Mouse (Mus musculus) gastrocnemius, adult 2 months (tissue): ENCODE measurements around the gene Trpc3. TPM values are rescaled to one million over a fixed set of nuclear protein-coding genes. Genes with fewer than 3 reads are reported as not detected.
"Not testable (repeated sequence)": the region's sequence is repeated elsewhere in the genome, so short reads cannot be mapped to it uniquely, and the experiment has no call there.

Experiments
- DNase-seq: peaks from one replicate; pipeline ENCODE4 v3.0.0; 2022
- H3K27ac ChIP-seq: fragments of 200-600 bp; 2 replicates; pipeline ENCODE4 v1.8.1; 2022; ENCODE audit warnings: mild to moderate bottlenecking
- H3K4me3 ChIP-seq: fragments of 200-600 bp; 2 replicates; pipeline ENCODE4 v1.8.1; 2022; ENCODE audit warnings: mild to moderate bottlenecking, moderate library complexity
- CTCF ChIP-seq: fragments of 200-600 bp; IDR thresholded peaks from 2 replicates; pipeline ENCODE4 v1.8.1; 2022; ENCODE audit warnings: antibody characterized with exemption, mild to moderate bottlenecking, moderate library complexity
- intact Hi-C: fragments of 180-260 bp; cut with DNase I; formaldehyde crosslinking; loops from one replicate; pipeline ENCODE4 v1.15.1; 2025
- total RNA-seq, 2 experiments: library from RNA; stranded (reverse); gene quantifications; 2 replicates each; pipeline ENCODE4 v1.2.3; 2021

The Trpc3 gene
- total RNA-seq, 2 experiments from 2014 or later = 3.4 to 4.0 TPM

DNA sequence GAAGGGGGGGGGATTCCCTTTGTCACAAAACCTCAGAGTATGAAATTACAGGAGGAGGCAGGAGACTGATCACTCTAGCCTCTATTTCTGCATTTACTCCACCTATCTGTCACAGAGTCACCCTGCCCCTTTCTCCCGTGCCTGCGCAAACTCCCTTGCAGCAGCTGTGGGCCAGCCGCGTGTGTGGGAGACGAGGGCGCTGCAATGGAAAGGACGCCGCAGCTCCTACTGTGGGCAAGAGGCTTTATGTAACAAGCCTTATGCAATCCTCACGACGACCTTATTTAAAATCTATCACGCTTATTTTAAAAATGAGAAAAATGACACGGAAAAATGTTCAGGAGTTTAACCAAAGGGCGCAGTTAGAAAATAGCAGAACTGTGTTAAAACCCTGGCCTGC lies 47.2 kb downstream of the Trpc3 start:
- H3K4me3 ChIP-seq = no peak overlapping the region
- intact Hi-C loops = no loop called here
- no peak for TF ChIP-seq CTCF
- DNase-seq = no peak
- H3K27ac ChIP-seq = no peak overlapping the region

DNA sequence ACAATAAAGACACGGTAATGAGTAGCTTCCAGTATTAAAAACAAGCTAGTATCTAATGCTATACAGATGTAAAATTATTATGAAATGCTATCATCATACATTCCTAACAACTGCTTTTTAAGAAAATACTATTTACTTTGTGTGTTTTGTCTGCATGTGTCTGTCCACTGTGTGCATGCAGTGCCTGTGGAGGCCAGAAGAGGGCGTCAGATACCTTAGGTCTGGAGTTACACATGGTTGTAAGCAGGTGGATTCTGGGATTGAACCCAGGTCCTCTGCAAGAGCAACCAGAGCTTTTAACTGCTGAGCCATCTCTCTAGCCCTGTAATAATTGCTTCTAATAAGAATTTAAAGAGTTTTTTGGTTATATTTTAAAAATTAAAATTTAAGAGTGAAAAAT lies 49.2 kb downstream of the Trpc3 start:
- intact Hi-C loops = no loop called here
- H3K27ac ChIP-seq = no peak overlapping the region
- DNase-seq = no peak
- no peak overlapping the region for H3K4me3 ChIP-seq
- TF ChIP-seq CTCF = peak; percentile 31

GRCm38 (mm10) chr3:36635449-36635848 lies 54.5 kb downstream of the Trpc3 start:
- TF ChIP-seq CTCF = peak; percentile 61
- DNase-seq = no peak
- no peak overlapping the region for H3K27ac ChIP-seq
- intact Hi-C loops = no loop called here
- no peak overlapping the region for H3K4me3 ChIP-seq

DNA sequence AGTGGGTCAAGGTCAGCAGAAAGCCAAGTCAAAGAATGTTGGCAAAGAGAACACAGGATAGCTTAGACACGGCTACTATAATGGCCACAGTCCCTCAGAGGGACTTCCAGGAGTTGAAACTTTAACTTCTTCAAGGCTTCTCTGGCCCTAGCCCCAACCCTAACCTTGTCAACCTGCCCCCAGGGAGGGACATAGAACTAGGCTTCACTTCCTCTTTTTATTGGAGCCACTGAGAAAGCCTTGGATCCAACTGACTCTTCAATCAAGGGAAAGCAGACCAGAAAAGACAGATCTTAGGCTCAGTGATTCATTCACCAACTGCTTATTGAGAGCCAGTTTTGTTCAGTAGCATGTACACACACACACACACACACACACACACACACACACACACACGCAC lies 63.2 kb downstream of the Trpc3 start:
- TF ChIP-seq CTCF = no peak
- Histone ChIP-seq H3K4me3 (no peak overlapping the region), H3K27ac (no peak overlapping the region)
- DNase-seq = no peak
- intact Hi-C loops = no loop called here

DNA sequence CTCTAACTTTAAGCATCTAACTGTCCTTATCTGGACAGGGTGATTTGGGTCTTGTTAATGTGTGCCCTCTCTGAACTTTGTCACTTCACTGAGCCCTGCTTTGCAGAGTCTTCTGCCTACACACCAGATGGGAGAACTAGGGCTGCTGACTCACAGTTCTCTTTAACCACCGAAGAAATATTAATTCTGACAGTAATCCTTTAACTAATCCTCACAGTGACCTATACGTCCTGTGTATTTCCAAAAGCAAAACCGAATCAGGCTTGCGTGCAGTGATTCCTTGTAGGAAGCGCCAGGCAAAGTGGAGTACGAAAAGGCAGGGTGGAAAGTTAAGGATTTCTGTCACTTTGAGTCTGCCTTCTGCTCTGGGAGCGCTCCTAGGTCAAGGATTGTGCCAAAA lies 71.8 kb downstream of the Trpc3 start:
- no peak overlapping the region for H3K4me3 ChIP-seq
- no peak overlapping the region for H3K27ac ChIP-seq
- no peak for TF ChIP-seq CTCF
- no peak for DNase-seq
- intact Hi-C loops = no loop called here

- TF ChIP-seq CTCF = no peak
- no peak for DNase-seq
- no peak overlapping the region for H3K27ac ChIP-seq
- intact Hi-C loops = loop anchor here (5.0 kb wide), 1 partner anchor 42 kb away; the partner anchor contains the start of gene Ccna2
- H3K4me3 ChIP-seq = peak overlapping the region; percentile 77
These were observed 76.1 kb downstream of the Trpc3 start for GRCm38 (mm10) chr3:36613908-36614255.

DNA sequence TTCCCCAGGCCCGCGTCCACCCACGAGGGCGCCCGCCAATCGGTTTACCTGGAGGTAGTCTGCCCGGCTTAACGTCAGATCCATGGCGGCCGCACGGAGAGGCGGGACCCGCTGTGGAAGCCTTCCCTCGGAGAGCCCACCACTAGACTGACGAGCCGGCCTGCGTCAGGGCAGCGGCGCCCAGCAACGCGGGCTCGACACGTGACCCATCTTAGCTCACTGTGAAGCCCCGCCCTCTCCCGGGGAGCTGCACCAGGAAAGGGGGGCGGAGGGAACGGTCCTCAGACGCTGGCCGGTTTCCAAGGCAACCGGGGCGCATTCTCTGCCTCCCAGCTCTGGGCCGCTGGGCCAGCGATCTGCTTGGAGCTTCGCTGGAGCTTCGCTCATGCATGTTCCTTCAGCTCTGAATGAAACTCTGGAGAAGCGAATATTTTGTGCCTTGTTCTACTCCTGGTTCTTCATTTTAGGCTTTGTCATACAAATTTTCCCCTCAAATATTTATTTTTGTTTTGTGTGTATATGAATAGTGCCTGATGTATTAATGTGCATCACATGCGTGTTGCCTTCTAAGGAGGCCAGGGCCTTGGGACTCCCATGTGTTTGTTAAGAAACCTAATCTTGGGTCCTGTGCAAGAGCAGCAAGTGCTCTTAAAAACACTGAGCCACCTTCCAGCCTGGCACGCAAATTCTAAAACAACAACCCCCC lies 76.6 kb downstream of the Trpc3 start, which contains the start of gene Bbs7:
Gene Bbs7, minus strand, starts transcription at position 276 of the 706 bp plus-strand sequence.
- peak within 1 kb of the TSS; percentile 77 for H3K4me3 ChIP-seq
- no peak for TF ChIP-seq CTCF
- H3K27ac ChIP-seq = peak within 1 kb of the TSS; percentile 85
- peak; percentile 94 for DNase-seq
- intact Hi-C loops = loop anchor here (5.0 kb wide), 1 partner anchor 41 kb away; the partner anchor contains the start of gene Ccna2

DNA sequence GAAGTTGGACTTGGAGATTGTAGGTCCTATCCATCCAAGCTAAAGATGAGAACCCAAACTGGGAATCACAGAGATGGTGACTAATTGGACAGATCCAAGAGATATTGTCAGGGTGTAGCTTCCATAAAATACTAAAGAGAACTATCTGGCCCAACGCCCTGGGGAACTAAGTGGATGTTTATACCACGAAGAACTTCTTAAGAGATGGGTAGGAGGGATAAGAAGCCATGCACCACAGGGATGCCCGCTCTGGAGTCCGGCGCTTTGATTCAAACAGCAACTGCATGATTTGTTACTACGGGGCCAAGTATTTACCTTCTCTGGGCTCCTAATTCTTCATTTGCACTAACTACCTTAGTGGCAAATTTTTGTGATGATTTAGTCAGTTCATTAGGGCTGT lies 77.3 kb downstream of the Trpc3 start:
- no peak for TF ChIP-seq CTCF
- Histone ChIP-seq H3K4me3 (peak overlapping the region; percentile 77), H3K27ac (peak overlapping the region; percentile 85)
- intact Hi-C loops = loop anchor here (5.0 kb wide), 1 partner anchor 40 kb away; the partner anchor contains the start of gene Ccna2
- no peak for DNase-seq

GRCm38 (mm10) chr3:36605894-36606783 lies 83.8 kb downstream of the Trpc3 start:
- TF ChIP-seq CTCF = no peak
- DNase-seq = no peak
- no peak overlapping the region for H3K4me3 ChIP-seq
- intact Hi-C loops = loop anchor here (5.0 kb wide), 1 partner anchor 54 kb away; the partner anchor contains the start of gene Exosc9
- no peak overlapping the region for H3K27ac ChIP-seq

DNA sequence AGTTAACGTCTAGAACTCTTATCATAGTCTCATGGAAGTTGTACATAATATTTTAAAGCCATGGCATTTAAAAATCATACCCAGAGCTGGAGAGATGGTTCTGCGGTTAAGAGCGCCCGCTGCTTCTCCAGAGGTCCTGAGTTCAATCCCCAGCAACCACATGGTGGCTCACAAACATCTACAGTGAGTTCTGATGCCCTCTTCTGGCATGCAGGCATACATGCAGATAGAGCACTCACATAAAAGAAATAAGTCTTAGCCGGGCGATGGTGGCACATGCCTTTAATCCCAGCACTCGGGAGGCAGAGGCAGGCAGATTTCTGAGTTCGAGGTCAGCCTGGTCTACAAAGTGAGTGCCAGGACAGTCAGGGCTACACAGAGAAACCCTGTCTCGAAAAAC lies 90.2 kb downstream of the Trpc3 start:
- DNase-seq = not testable (repeated sequence)

GRCm38 (mm10) chr3:36598811-36599210 lies 91.2 kb downstream of the Trpc3 start:
- Histone ChIP-seq H3K27ac (no peak overlapping the region), H3K4me3 (no peak overlapping the region)
- intact Hi-C loops = no loop called here
- no peak for TF ChIP-seq CTCF
- DNase-seq = no peak

More for the DNA sequence above, 90.2 kb downstream of the Trpc3 start:
- H3K27ac ChIP-seq, intact Hi-C loops, H3K4me3 ChIP-seq: not testable (repeated sequence)

DNA sequence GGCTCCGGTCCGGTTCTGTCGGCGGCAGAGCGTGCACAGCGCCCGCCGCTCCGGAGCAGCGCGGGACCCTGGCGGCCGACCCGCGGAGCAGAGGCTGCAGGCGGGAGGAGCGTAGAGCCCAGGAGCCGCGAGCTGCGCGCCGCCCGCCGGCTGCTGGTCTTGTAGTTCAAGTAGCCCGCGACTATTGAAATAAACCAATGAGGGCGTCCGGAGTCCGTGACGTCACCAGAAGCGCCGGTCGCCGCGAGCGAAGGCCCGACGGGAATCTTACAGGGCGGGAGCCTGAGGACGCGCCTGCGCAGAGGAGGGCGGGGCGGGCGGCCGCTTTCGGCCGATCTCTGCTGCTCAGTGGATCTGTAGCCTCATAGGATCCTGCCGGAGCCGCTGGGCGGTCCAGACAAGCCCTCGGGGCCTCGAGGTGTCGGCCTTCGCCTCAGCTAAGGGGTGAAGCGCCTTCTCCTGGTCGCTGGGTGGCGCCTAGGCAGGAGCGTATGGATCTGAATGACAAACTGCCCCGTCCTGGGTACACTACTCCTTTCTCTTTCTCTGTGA lies 118.1 kb downstream of the Trpc3 start, which contains the start of gene Ccna2:
Gene Ccna2, minus strand, starts transcription at position 324 of the 552 bp plus-strand sequence.
- H3K27ac ChIP-seq = peak within 1 kb of the TSS; percentile 91
- H3K4me3 ChIP-seq = peak within 1 kb of the TSS; percentile 84
- peak; percentile 71 for TF ChIP-seq CTCF
- peak; percentile 99 for DNase-seq
- intact Hi-C loops = loop anchor here (1.0 to 5.0 kb wide), 3 partner anchors 19 to 95 kb away; partner anchors contain the start of genes 1810062G17Rik, Anxa5 and Bbs7

GRCm38 (mm10) chr3:36571361-36571826 lies 118.6 kb downstream of the Trpc3 start:
- H3K4me3 ChIP-seq = peak overlapping the region; percentile 84
- no peak overlapping the region for H3K27ac ChIP-seq
- TF ChIP-seq CTCF = no peak
- intact Hi-C loops = loop anchor here (1.0 to 5.0 kb wide), 3 partner anchors 18 to 94 kb away; partner anchors contain the start of genes 1810062G17Rik, Anxa5 and Bbs7
- DNase-seq = no peak

Other genes with a start within 250 kb of the Trpc3 start
- 10 to 100 TPM; 35.1 to 55.7 TPM for gene Anxa5, start 214.3 kb downstream of the Trpc3 start, total RNA-seq
- gene 1810062G17Rik, start 214.2 kb downstream of the Trpc3 start, total RNA-seq = not detected
- not detected for gene Gm11549, start 168.4 kb downstream of the Trpc3 start, total RNA-seq
- 10 to 100 TPM; 16.3 to 16.9 TPM for gene Exosc9, start 137.6 kb downstream of the Trpc3 start, total RNA-seq
- gene Ccna2, start 118.0 kb downstream of the Trpc3 start, total RNA-seq = under 1 TPM; 0.13 to 0.14 TPM
- gene Bbs7, start 76.7 kb downstream of the Trpc3 start, total RNA-seq = 1 to 10 TPM; 7.9 to 8.1 TPM
- gene 4932438A13Rik, start 172.9 kb upstream of the Trpc3 start, total RNA-seq = 10 to 100 TPM; 32.8 to 32.9 TPM